Mouse (Mus musculus) liver, embryonic 11.5 days (tissue): Measurements from ENCODE around the gene Cyp27b1. TPM values are rescaled to one million over a fixed set of nuclear protein-coding genes. Genes with fewer than 3 reads are reported as not detected.
A peak's percentile ranks its signal among the peaks of the same experiment; 100 is the strongest.
"Not testable (repeated sequence)": the region's sequence is repeated elsewhere in the genome, so short reads cannot be mapped to it uniquely, and the experiment has no call there.

ENCODE experiments used
- ATAC-seq: fragments of 200-750 bp; cut with Nextera tagmentation; replicated peaks from 2 replicates; pipeline ENCODE4 v1.8.0; 2017; ENCODE audit warnings: moderate number of reproducible peaks, mild to moderate bottlenecking, moderate TSS enrichment, moderate library complexity; ENCODE audit not compliant: low FRiP score
- DNase-seq: peaks from one replicate; pipeline ENCODE4 v3.0.0-alpha.2; 2017; ENCODE audit warnings: low spot score
- H3K27ac ChIP-seq: fragments of 300-500 bp; sonication (generic); 2 replicates; pipeline ENCODE4 v1.5.1; 2014; ENCODE audit warnings: mild to moderate bottlenecking, low read depth, low read length, control low read depth
- H3K27me3 ChIP-seq: fragments of 300-500 bp; sonication (generic); replicated peaks from 2 replicates; pipeline ENCODE4 v1.6.1; 2014; ENCODE audit warnings: low read length, mixed read lengths; ENCODE audit not compliant: control insufficient read depth, insufficient read depth
- H3K36me3 ChIP-seq: fragments of 300-500 bp; sonication (generic); 2 replicates; pipeline ENCODE4 v1.6.1; 2014; ENCODE audit warnings: mild to moderate bottlenecking, low read length, moderate library complexity, mixed read lengths; ENCODE audit not compliant: control insufficient read depth, insufficient read depth
- H3K4me1 ChIP-seq: fragments of 300-500 bp; sonication (generic); replicated peaks from 2 replicates; pipeline ENCODE4 v1.6.1; 2014; ENCODE audit warnings: low read length, mixed read lengths; ENCODE audit not compliant: control insufficient read depth, insufficient read depth
- H3K4me2 ChIP-seq: fragments of 300-500 bp; sonication (generic); 2 replicates; pipeline ENCODE4 v1.6.1; 2014; ENCODE audit warnings: mild to moderate bottlenecking, control low read depth, moderate library complexity
- H3K4me3 ChIP-seq: fragments of 300-500 bp; sonication (generic); 2 replicates; pipeline ENCODE4 v1.5.1; 2014; ENCODE audit warnings: low read depth, low read length, control low read depth
- H3K9ac ChIP-seq: fragments of 300-500 bp; sonication (generic); 2 replicates; pipeline ENCODE4 v1.6.1; 2014; ENCODE audit warnings: low read depth, low read length, control low read depth
- H3K9me3 ChIP-seq: fragments of 300-500 bp; sonication (generic); 2 replicates; pipeline ENCODE4 v1.6.1; 2016; ENCODE audit warnings: low read length, inconsistent platforms, mixed read lengths; ENCODE audit not compliant: control insufficient read depth
- WGBS: fragments of 180-500 bp; shearing (Covaris S2); extraction: QIAGEN DNeasy Blood & Tissue Kit; methylation state at CpG from one replicate; pipeline ENCODE4 v1.1.7; 2014; 5-methylcytosine and 5-hydroxymethylcytosine counted together
- polyA plus RNA-seq: library from polyadenylated mRNA; unstranded; fragments of >200 nt; fragmentation: Nextera tagmentation; extraction: Ambion mirVana; gene quantifications from 2 replicates; pipeline ENCODE4 v1.2.1, GENCODE M21; 2014

Gene Cyp27b1
- polyA plus RNA-seq, 1 experiment from 2014 or later = not detected

DNA sequence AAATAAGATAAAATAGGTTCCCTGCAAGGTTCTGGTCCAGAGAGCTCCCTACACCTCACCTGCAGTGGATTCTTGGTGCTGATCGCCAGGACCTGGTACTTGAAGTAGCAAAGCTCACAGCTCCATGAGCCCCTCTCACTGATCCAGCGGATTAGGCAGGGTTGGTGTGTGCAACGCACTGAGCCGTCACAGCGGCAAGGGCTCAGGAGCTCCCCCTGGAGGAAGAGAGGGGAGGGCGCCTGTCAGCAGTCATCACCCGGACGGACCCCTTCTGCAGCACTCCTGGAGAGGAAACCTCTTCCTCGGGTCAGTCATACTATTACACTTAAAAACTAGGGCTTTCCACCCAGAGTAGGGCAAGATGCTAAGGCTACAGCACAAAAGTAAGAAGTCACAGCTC, 10.1 kb downstream of the Cyp27b1 start:
- WGBS = 3% methylated on average over 9 of the region's 9 CpGs
- Histone ChIP-seq H3K27ac (no peak overlapping the region), H3K9me3 (no peaks in the 10 kb centered on the region), H3K27me3 (peaks cover 48% of the 10 kb centered on the region), H3K4me3 (peak overlapping the region; percentile 72; the same call in 1 of the 2 replicates), H3K4me1 (peaks cover 8% of the 10 kb centered on the region), H3K9ac (no peak overlapping the region), H3K36me3 (no peaks in the 10 kb centered on the region), H3K4me2 (peak overlapping the region; percentile 98)
- ATAC-seq = peak; percentile 50
- DNase-seq = no peak

DNA sequence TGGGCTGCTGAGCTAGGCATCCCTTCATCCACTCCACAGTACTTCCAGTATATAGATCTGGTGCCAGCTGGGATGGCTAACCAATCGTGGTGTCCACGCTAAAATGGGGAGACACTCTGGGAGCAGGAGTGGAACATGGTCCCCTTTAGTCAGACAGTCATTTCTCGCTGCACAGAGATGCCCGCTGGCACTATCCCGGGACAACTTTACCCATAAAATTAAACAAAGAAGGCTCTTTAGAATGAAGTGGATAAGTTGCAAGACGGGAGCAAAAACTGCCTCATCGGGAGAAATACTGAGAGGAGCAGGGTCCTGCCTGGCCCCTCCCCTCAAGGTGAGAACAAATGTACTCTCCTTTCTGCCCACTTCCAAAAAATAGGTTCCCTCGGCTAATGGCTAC, 10.7 kb downstream of the Cyp27b1 start:
- no peaks in the 10 kb centered on the region for H3K9me3 ChIP-seq
- ATAC-seq (no peak), DNase-seq (no peak)
- H3K4me2 ChIP-seq = peak overlapping the region; percentile 98
- H3K27me3 ChIP-seq = peaks cover 48% of the 10 kb centered on the region
- H3K9ac ChIP-seq = no peak overlapping the region
- H3K4me1 ChIP-seq = peaks cover 8% of the 10 kb centered on the region
- peak overlapping the region; percentile 72 for H3K4me3 ChIP-seq
- 11% methylated on average over 8 of the region's 8 CpGs for WGBS
- H3K27ac ChIP-seq = no peak overlapping the region
- no peaks in the 10 kb centered on the region for H3K36me3 ChIP-seq

DNA sequence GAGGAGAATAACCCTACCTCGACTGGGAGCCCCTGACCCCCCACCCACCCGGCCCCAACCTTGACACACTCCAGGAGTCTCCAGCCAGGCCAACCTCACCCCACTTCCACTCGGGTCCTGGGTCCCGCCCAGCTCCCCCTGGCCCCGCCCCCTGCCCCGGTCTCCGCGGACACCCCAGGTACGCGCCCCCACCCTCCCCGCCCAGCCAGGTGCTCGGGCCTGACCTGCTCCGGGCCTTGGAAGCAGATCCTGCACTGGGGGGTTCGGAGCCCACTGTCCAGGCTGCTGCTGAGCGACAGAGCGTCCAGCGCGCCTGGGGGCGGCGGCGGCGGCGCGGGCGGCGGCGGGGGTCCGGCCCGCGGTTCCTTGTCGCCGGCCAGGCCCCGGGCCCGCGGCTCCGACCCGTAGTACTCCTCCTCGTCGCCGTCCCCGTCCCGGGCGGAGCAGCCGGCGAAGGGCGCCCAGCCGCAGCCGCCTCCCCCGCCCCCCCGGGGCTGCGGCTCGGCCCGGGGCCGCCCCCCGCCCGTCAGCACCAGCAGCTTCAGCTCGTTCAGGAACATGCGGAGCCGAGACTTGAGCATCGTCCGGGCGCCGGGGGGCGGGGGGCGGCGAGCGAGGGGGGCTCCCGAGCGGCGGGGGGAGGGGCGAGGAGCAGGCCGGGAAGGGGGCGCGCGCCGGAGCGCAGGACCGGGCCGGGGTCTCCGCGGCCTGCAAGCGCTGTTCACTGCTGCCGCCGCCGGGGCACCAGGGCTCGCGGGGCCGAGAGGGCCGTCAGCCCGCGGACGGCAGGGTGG, 11.3 kb downstream of the Cyp27b1 start:
- no peak for DNase-seq
- WGBS = under 1% methylated on average over 75 of the region's 92 CpGs
- H3K27me3 ChIP-seq = peaks cover 48% of the 10 kb centered on the region

DNA sequence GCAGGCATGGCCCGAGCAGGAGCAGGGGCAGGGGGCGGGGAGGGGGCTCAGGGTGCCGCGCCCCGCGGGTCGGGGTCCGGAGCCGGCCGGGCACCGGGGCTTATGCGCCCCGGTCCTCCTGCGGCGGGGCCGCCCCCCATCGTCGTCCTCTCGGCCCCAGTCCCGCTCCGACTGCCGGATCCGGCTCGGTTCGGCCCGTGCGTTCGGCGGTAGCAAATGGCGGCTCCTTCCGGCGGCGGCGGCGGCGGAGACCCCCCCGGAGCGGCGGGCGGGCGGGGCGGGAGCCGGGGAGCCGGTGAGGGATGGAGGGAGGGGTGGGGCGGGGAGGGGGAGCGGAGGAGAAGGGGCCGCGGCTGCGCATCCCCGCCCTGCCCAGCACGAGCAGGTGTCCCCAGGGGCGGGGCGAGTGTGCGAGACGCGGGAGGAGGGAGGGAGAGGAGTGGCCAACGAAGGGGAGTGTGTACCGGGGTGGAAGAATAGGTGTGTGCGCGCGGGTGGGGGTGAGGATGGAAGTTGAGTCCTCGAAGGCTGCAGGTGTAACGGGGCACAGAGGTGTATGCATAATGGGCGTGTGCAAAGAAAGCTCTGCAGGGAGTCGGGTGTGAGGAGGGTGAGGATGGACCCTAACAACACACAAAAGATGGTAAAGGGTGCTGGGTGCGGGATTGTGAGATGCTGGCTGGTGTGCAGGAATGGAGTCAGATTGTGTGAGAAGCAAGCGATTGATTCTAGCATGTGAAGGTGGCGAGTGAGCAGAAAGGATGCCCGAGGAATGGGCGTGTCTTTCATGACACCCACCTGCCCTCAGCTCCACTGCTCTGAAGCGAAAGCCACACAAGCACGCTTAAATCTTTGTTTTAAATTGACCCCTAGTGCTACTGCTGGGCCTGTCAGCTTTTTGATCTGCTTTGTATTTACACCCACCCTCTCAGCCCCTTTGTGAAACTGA, 12.2 kb downstream of the Cyp27b1 start, which contains the start of gene March9:
TSS of gene March9 (minus strand) at position 217 of the 949 bp plus-strand sequence.
- peak within 1 kb of the TSS; percentile 98 for H3K4me2 ChIP-seq
- H3K27ac ChIP-seq = no peak within 1 kb of the TSS
- peak within 1 kb of the TSS; percentile 55 for H3K9ac ChIP-seq
- peaks cover 16% of the 10 kb centered on the region for H3K4me1 ChIP-seq
- H3K9me3 ChIP-seq = no peaks in the 10 kb centered on the region
- peaks cover 7% of the 10 kb centered on the region for H3K36me3 ChIP-seq
- H3K4me3 ChIP-seq = peak within 1 kb of the TSS; percentile 72
- ATAC-seq = no peak
- H3K27me3 ChIP-seq = peaks cover 48% of the 10 kb centered on the region
- no peak for DNase-seq
- 2% methylated on average over 54 of the region's 72 CpGs for whole genome bisulfite sequencing

More for the DNA sequence above, 11.3 kb downstream of the Cyp27b1 start:
- Histone ChIP-seq H3K9ac (peak overlapping the region; percentile 55), H3K4me2 (peak overlapping the region; percentile 98), H3K36me3 (no peaks in the 10 kb centered on the region), H3K4me1 (peaks cover 8% of the 10 kb centered on the region), H3K4me3 (peak overlapping the region; percentile 72), H3K9me3 (no peaks in the 10 kb centered on the region), H3K27ac (no peak overlapping the region)
- no peak for ATAC-seq

DNA sequence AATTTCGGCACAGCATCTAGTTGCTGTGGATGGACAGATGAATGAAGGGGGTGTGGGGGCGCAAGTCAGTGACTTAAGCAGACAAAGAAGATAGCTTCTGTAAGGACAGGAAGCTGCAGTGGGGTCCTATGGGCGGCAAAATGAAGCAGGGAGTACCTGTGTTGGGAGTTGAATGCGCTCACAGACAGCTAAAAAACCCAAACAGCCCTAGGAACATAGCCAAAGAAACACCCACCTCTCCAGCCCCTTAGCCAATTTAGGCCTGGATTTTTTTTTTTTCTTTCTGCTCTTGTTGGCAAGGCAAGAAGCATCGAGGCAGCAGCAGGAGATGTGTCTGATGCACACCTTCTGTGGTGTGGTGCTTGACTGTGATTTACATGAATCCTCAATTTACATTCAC, 13.0 kb downstream of the Cyp27b1 start:
- ATAC-seq = no peak
- H3K9me3 ChIP-seq = no peaks in the 10 kb centered on the region
- no peak overlapping the region for H3K4me2 ChIP-seq
- H3K27ac ChIP-seq = no peak overlapping the region
- no peak overlapping the region for H3K9ac ChIP-seq
- 55% methylated on average over 5 of the region's 5 CpGs for WGBS
- H3K4me3 ChIP-seq = no peak overlapping the region
- peaks cover 15% of the 10 kb centered on the region for H3K36me3 ChIP-seq
- DNase-seq = no peak
- peaks cover 24% of the 10 kb centered on the region for H3K4me1 ChIP-seq
- peaks cover 46% of the 10 kb centered on the region for H3K27me3 ChIP-seq

DNA sequence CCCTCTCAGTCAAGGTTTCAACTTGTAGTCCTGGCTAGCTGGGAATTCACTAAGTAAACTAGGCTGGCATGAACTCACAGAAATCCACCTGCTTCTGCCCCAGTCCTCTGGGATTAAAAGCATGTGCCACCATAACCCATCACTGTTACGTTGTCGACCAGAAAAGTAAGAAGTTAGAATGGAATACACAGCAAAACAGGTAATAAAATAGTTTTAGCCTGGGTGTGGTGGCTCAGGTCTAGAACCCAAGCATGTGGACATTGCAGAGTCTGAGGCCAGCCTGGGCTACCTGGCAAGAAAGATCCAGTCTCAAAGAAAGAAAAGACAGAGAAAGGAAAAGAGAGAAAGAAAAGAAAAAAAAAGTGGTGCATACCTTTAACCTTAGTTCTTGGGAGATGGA, 13.5 kb downstream of the Cyp27b1 start:
- no peaks in the 10 kb centered on the region for H3K9me3 ChIP-seq
- DNase-seq = no peak
- no peak overlapping the region for H3K9ac ChIP-seq
- peaks cover 46% of the 10 kb centered on the region for H3K27me3 ChIP-seq
- no peak for ATAC-seq
- H3K4me2 ChIP-seq = no peak overlapping the region
- WGBS = 63% methylated on average over 2 of the region's 2 CpGs
- H3K4me3 ChIP-seq = no peak overlapping the region
- no peak overlapping the region for H3K27ac ChIP-seq
- peaks cover 24% of the 10 kb centered on the region for H3K4me1 ChIP-seq
- peaks cover 19% of the 10 kb centered on the region for H3K36me3 ChIP-seq

DNA sequence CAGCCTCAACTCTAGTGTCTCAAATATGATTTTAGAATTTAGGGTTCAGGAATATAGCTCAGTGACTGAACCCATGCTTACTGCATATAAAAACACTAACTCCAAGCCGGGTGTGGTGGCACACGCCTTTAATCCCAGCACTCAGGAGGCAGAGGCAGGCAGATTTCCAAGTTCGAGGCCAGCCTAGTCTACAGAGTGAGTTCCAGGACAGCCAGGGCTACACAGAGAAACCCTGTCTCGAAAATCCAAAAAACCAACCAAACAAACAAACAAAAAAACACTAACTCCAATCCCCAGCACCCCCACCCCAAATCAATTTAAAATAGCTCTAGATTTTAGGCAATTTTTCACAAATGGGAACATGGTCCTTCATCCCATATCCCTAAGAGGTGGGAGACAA, 14.1 kb downstream of the Cyp27b1 start:
- WGBS = 80% methylated on average over 4 of the region's 4 CpGs
- not testable (repeated sequence) for H3K9me3 ChIP-seq, H3K9ac ChIP-seq, H3K4me2 ChIP-seq, ATAC-seq, H3K4me3 ChIP-seq, H3K27ac ChIP-seq, DNase-seq
- Histone ChIP-seq H3K36me3 (peaks cover 25% of the 10 kb centered on the region), H3K27me3 (peaks cover 45% of the 10 kb centered on the region), H3K4me1 (peaks cover 28% of the 10 kb centered on the region)

DNA sequence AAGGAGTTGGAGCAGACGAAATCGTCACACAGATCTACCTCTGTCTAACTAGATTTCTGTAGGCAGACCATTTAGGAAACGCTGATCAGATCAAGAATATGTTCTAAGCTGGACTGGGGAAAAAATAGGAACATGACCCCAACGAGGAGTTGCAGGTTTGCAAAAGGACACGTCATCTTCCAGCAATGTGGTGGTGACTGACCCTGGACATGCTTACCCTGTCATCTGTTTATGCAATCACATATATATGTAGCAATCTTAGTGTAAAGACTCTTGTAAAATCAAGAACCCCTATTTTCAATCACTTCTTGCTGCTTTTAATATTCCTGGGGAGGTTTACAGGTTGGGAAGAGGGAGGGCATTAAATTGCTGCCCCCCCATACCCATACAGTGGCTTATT, 14.5 kb downstream of the Cyp27b1 start:
- Histone ChIP-seq H3K36me3 (peaks cover 29% of the 10 kb centered on the region), H3K27ac (no peak overlapping the region), H3K4me3 (no peak overlapping the region), H3K4me2 (peak overlapping the region; percentile 86), H3K27me3 (peaks cover 41% of the 10 kb centered on the region), H3K9ac (no peak overlapping the region), H3K9me3 (no peaks in the 10 kb centered on the region), H3K4me1 (peaks cover 28% of the 10 kb centered on the region)
- ATAC-seq (no peak), DNase-seq (no peak)
- WGBS = 66% methylated on average over 5 of the region's 5 CpGs
